Mouse (Mus musculus) Muller cell, postnatal 12 days (primary cell): ENCODE measurements around the gene C130026I21Rik.
"Not testable (repeated sequence)": the region's sequence is repeated elsewhere in the genome, so short reads cannot be mapped to it uniquely, and the experiment has no call there.

Experiments used
- DNase-seq: peaks from one replicate; pipeline ENCODE4 v3.0.0-alpha.2; 2015; ENCODE audit errors: inconsistent ontology term

The C130026I21Rik gene

GRCm38 (mm10) chr1:85121841-85122240, 148.5 kb downstream of the C130026I21Rik start:
- DNase-seq = not testable (repeated sequence)

GRCm38 (mm10) chr1:85118341-85118740, 152.0 kb downstream of the C130026I21Rik start:
- DNase-seq = not testable (repeated sequence)

- DNase-seq = not testable (repeated sequence)
These were observed 152.8 kb downstream of the C130026I21Rik start for GRCm38 (mm10) chr1:85117537-85117936.

GRCm38 (mm10) chr1:85114666-85115402, 155.5 kb downstream of the C130026I21Rik start:
- DNase-seq = not testable (repeated sequence)

- not testable (repeated sequence) for DNase-seq
These were observed 156.3 kb downstream of the C130026I21Rik start for GRCm38 (mm10) chr1:85114078-85114477.

GRCm38 (mm10) chr1:85112889-85113288, 157.5 kb downstream of the C130026I21Rik start:
- not testable (repeated sequence) for DNase-seq

GRCm38 (mm10) chr1:85112266-85112665, 158.1 kb downstream of the C130026I21Rik start:
- not testable (repeated sequence) for DNase-seq

GRCm38 (mm10) chr1:85111572-85111971, 158.8 kb downstream of the C130026I21Rik start:
- DNase-seq = not testable (repeated sequence)

- DNase-seq = not testable (repeated sequence)
These were observed 159.5 kb downstream of the C130026I21Rik start for GRCm38 (mm10) chr1:85110876-85111275.

- DNase-seq = not testable (repeated sequence)
These were observed 160.6 kb downstream of the C130026I21Rik start, which contains the start of gene A530032D15Rik for GRCm38 (mm10) chr1:85109753-85110152. Gene A530032D15Rik (minus strand): TSS chr1:85109853.

GRCm38 (mm10) chr1:85106013-85106412, 164.4 kb downstream of the C130026I21Rik start:
- not testable (repeated sequence) for DNase-seq

- not testable (repeated sequence) for DNase-seq
These were observed 165.0 kb downstream of the C130026I21Rik start for GRCm38 (mm10) chr1:85105336-85105735.

- DNase-seq = not testable (repeated sequence)
These were observed 168.6 kb downstream of the C130026I21Rik start for GRCm38 (mm10) chr1:85101754-85102153.

GRCm38 (mm10) chr1:85099864-85100263, 170.5 kb downstream of the C130026I21Rik start, which contains the start of gene Gm10553:
Gene Gm10553 (plus strand): TSS chr1:85100164.
- DNase-seq = not testable (repeated sequence)

GRCm38 (mm10) chr1:85099081-85099480, 171.3 kb downstream of the C130026I21Rik start:
- DNase-seq = not testable (repeated sequence)

- DNase-seq = not testable (repeated sequence)
These were observed 177.3 kb downstream of the C130026I21Rik start for GRCm38 (mm10) chr1:85093011-85093572.

GRCm38 (mm10) chr1:85092169-85092568, 178.2 kb downstream of the C130026I21Rik start:
- DNase-seq = not testable (repeated sequence)

- DNase-seq = not testable (repeated sequence)
These were observed 184.2 kb downstream of the C130026I21Rik start for GRCm38 (mm10) chr1:85086211-85086610.

- DNase-seq = not testable (repeated sequence)
These were observed 185.6 kb downstream of the C130026I21Rik start for GRCm38 (mm10) chr1:85084803-85085202.

- DNase-seq = not testable (repeated sequence)
These were observed 197.3 kb downstream of the C130026I21Rik start for GRCm38 (mm10) chr1:85073099-85073498.

GRCm38 (mm10) chr1:85071690-85072089, 198.7 kb downstream of the C130026I21Rik start:
- DNase-seq = not testable (repeated sequence)

GRCm38 (mm10) chr1:85035801-85036200, 234.6 kb downstream of the C130026I21Rik start:
- not testable (repeated sequence) for DNase-seq
